Mouse (Mus musculus): ENCODE measurements around the gene Golga3. TPM values are rescaled to one million over a fixed set of nuclear protein-coding genes. Genes with fewer than 3 reads are reported as not detected.

The Golga3 gene
- polyA plus RNA-seq, 1 experiment, result 15.1 TPM

- no peak for DNase-seq (ENCODE audit: low read depth)
Measured at GRCm38 (mm10) chr5:110231638-110232037, 55.1 kb downstream of the Golga3 start.

- DNase-seq (ENCODE audit: low read depth), result no peak
Measured at GRCm38 (mm10) chr5:110232346-110232745, 55.8 kb downstream of the Golga3 start.

- DNase-seq (ENCODE audit: low read depth), result no peak
Measured at GRCm38 (mm10) chr5:110244091-110244490, 67.6 kb downstream of the Golga3 start.

GRCm38 (mm10) chr5:110266941-110267340, 90.4 kb downstream of the Golga3 start:
- DNase-seq (ENCODE audit: low read depth), result no peak

GRCm38 (mm10) chr5:110269141-110270101, 92.9 kb downstream of the Golga3 start, which contains the start of gene Pgam5:
TSS of gene Pgam5 (minus strand) at chr5:110269913.
- no peak for DNase-seq (ENCODE audit: low read depth)

GRCm38 (mm10) chr5:110270242-110270641, 93.7 kb downstream of the Golga3 start:
- DNase-seq (ENCODE audit: low read depth), result no peak

- DNase-seq (ENCODE audit: low read depth), result no peak
Measured at GRCm38 (mm10) chr5:110274147-110274546, 97.6 kb downstream of the Golga3 start.

GRCm38 (mm10) chr5:110274846-110275245, 98.3 kb downstream of the Golga3 start:
- no peak for DNase-seq (ENCODE audit: low read depth)

Other genes with a start within 250 kb of the Golga3 start
- gene Zfp932, start 180.2 kb upstream of the Golga3 start, polyA plus RNA-seq (2012; rRNA removed), result 8.7 and 10.1 TPM in 2 replicates
- gene Gm17655, start 104.2 kb upstream of the Golga3 start, polyA plus RNA-seq (2012; rRNA removed), result 0.15 TPM in 2 replicates
- 0.08 and 0.18 TPM in 2 replicates for gene Gm35315, start 82.3 kb upstream of the Golga3 start, polyA plus RNA-seq (2012; rRNA removed)
- gene Plcxd1, start 76.7 kb upstream of the Golga3 start, polyA plus RNA-seq (2012; rRNA removed), result 5.1 and 5.5 TPM in 2 replicates
- gene Gtpbp6, start 68.5 kb upstream of the Golga3 start, polyA plus RNA-seq (2012; rRNA removed), result 65.3 and 74.9 TPM in 2 replicates
- 1.9 and 2.1 TPM in 2 replicates for gene Zfp605, start 66.6 kb upstream of the Golga3 start, polyA plus RNA-seq (2012; rRNA removed)
- 42.0 and 46.5 TPM in 2 replicates for gene Chfr, start 40.9 kb upstream of the Golga3 start, polyA plus RNA-seq (2012; rRNA removed)
- gene Ankle2, start 54.3 kb downstream of the Golga3 start, polyA plus RNA-seq (2012; rRNA removed), result 11.2 and 11.7 TPM in 2 replicates
- 21.6 and 26.3 TPM in 2 replicates for gene Pgam5, start 93.2 kb downstream of the Golga3 start, polyA plus RNA-seq (2012; rRNA removed)
- gene Pxmp2, start 109.5 kb downstream of the Golga3 start, polyA plus RNA-seq (2012; rRNA removed), result 24.1 and 28.5 TPM in 2 replicates
- 4.3 and 4.5 TPM in 2 replicates for gene Pole, start 109.6 kb downstream of the Golga3 start, polyA plus RNA-seq (2012; rRNA removed)
- 62.2 and 62.9 TPM in 2 replicates for gene P2rx2, start 166.5 kb downstream of the Golga3 start, polyA plus RNA-seq (2012; rRNA removed)
- gene Lrcol1, start 168.0 kb downstream of the Golga3 start, polyA plus RNA-seq (2012; rRNA removed), result 265 and 353 TPM in 2 replicates